Mouse (Mus musculus) cortical plate, adult 2 months (tissue): ENCODE measurements around the gene Fam20b.

ENCODE experiments used
- CTCF ChIP-seq: fragments of 200-500 bp; IDR thresholded peaks from 2 replicates; pipeline ENCODE4 v1.5.1; 2011; ENCODE audit warnings: mild to moderate bottlenecking, control low read depth, low read length; ENCODE audit not compliant: insufficient read depth; ENCODE audit errors: extremely low read depth
- POLR2A ChIP-seq: fragments of 200-500 bp; IDR thresholded peaks from 2 replicates; pipeline ENCODE4 v1.6.1; 2011; ENCODE audit warnings: mild to moderate bottlenecking, low read length, control low read depth; ENCODE audit not compliant: insufficient read depth; ENCODE audit errors: extremely low read depth

- TF ChIP-seq POLR2A (no peak), CTCF (no peak)
Observed at GRCm38 (mm10) chr1:156754608-156755413, 35.9 kb upstream of the Fam20b start.
